Mouse (Mus musculus) left cerebral cortex, adult 18-20 months (tissue): Measurements from ENCODE around the gene Mrps15. TPM values are rescaled to one million over a fixed set of nuclear protein-coding genes. Genes with fewer than 3 reads are reported as not detected.

Experiments used
- DNase-seq, 2 experiments: peaks; one replicate each; pipeline ENCODE4 v3.0.0; 2021 to 2022; ENCODE audit warnings: low spot score in 2 of 2, mixed read lengths in 1 of 2
- long read RNA-seq, 2 experiments: library from polyadenylated mRNA; stranded (forward); transcript quantifications; one replicate each; pipeline ENCODE4 v2.0.0; 2021
- total RNA-seq, 2 experiments: library from RNA; stranded (reverse); gene quantifications; 2 replicates each; pipeline ENCODE4 v1.2.3; 2021

Mrps15 gene
- 10 to 100 TPM; 43.7 to 52.4 TPM for total RNA-seq
- long read RNA-seq, experiment 1, transcript Mrps15-201 (8 exons, 937 nt) = major isoform, 21 of 38 reads
- long read RNA-seq, experiment 1, partial matches to known transcripts = 3 of 38 reads
- long read RNA-seq, experiment 1, other reads (novel, unspliced or antisense) = 14 of 38 reads
- long read RNA-seq, experiment 2, transcript Mrps15-201 (8 exons, 937 nt) = major isoform, 30 of 42 reads
- long read RNA-seq, experiment 2, partial matches to known transcripts = 2 of 42 reads
- long read RNA-seq, experiment 2, other reads (novel, unspliced or antisense) = 10 of 42 reads

DNA sequence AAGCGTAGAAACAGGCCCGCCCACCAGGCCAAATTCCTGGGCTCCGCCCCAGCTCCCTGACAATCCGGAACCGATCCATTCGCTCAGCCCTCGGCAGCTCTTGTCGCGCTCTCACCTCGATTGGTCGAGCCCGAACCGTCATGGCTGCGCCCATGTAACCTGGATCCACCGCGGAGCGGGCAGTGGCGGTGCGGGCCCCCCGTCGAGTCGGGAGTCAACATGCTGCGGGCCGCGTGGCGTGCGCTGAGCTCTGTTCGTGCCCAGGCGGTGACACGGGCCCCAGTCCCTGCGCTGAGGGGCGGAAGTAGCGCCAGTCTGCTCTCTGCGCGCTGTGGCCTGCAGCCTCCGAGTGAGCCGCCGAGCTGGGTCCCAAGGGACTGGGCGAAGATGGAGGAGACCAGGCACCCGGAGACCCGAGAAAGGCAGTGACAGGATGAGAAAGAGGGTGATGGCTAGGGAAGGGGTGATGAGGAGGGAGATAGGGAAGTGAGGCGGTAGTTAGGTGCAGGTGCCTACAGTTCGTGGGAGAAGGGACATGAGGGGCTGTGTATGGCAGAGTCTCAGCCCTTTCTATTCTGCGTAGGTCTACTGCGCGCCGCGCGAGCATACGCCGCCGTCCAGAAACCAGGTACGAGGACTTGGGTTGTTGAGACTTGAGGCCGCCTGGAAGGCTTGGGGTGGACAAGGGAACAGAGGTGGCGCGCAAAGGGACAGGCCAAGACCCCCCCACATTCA is at the start of gene Mrps15:
TSS of gene Mrps15 (plus strand) at position 75 of the 735 bp plus-strand sequence.
- DNase-seq = peak; percentile 83 to 87

DNA sequence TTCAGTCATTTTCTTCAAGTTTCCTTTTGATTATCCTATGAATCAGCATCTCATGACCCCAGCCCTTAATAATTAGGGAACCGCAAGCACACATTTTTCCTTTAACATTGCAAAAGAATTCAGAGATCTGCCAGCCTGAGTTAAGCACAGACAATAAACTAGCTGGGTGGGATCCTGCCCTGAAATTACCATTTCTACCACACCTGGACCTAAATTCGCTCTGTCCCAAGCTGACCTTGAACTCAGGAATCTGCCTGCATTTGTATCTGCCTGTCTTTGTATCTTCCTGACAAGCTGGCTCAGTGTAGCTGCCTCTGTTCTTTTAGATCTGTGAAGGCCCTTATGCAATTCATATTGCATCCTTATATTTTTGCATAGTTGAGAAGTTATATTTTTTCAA is 48.9 kb upstream of the Mrps15 start:
- DNase-seq = no peak

DNA sequence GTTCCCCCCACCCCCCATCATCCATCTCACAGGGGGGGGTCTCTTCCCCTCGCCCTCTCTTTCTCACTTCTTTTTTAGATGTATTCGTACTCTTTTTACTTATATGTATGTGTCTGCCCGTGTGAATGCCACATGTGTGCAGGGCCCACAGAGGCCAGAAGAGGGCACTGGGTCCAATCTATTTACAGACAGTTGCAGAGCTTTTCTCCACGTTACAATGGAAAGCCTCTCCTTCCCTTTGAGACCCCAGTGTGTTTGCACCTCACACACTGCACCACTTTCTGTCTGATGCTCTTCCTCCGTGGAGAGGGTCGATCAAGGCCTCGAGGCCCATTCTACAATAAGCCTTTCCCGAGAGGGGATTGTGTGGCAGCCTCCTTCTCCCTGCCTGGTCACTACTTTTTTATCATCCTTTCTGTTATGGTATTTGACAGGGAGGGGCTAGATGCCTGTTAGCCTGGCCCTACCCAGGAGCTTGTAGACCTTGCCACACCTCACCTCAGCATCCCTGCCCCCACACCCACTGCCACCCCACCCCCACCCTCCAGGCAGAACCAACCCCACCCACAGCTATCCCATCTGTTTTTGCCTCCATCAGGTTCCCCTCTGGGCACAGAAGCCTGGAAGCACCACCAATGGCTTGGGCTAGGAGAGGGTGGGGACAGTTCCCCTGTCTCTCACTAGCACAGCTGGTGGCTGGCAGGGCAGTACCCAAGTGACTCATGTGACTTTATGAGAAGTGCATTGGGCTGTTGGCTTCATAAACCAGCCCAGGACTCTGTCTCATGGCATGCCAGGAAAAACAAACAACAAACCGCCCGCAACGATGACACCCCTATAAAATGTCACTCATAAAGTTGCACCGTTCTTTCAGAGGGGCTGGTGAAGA is 45.2 kb upstream of the Mrps15 start:
- no peak for DNase-seq

DNA sequence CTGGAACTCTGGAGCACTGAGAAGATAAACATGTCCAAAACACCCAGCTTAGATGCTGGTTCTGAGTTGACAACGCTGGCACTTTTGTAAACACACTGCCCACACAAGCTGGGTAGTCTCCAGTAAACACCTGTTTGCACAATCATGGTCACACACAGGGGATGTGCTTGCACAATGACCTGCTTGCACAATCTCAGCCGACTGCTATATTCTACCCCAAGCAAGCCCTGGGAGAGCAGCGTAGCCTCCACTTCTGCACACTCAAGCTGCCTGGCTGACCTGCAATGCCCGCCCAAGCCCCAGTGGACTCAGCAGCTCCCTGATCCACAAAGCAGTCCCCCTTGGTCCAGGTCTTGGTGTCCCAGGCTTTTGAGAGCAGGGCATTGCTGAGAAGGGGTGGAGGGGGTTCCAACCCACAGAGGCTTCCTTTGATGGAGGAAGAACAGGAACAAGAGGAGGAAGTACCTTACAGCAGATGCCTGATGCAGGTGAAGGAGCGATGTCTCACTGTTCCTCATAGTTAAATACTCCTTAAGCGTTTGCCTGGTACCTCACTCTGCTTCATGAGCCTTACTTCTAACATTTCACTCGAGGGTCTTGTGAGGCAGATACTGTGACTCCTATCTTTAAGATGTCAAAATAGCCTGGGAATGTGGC is 28.9 kb upstream of the Mrps15 start:
- DNase-seq = no peak

DNA sequence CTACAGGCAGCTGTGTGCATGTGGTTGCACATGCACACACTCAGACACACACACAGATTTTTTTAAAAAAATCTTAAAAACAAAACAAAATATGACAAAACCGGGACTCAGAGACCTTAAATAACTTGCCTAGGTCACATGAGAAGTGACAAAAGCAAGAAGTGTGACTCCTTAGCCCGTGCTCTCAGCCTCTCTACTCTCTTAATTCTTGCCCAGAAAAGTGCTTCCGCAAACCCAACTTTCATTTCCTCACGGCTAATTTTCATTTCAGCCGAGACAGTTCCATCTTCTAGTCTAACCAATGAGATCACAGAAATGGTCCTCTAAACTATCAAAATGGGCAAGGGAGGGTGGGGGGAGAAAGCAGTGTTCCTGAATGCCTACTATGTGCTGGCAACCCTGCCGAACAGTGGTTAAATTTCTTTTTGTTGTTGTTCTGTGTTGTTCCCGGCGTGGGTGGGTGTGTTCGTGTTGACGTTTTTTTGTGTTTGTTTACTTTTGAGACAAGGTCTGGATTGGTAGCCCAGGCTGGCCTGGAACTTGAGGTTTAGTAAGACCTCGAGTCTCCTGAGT is 27.7 kb upstream of the Mrps15 start:
- DNase-seq = no peak

DNA sequence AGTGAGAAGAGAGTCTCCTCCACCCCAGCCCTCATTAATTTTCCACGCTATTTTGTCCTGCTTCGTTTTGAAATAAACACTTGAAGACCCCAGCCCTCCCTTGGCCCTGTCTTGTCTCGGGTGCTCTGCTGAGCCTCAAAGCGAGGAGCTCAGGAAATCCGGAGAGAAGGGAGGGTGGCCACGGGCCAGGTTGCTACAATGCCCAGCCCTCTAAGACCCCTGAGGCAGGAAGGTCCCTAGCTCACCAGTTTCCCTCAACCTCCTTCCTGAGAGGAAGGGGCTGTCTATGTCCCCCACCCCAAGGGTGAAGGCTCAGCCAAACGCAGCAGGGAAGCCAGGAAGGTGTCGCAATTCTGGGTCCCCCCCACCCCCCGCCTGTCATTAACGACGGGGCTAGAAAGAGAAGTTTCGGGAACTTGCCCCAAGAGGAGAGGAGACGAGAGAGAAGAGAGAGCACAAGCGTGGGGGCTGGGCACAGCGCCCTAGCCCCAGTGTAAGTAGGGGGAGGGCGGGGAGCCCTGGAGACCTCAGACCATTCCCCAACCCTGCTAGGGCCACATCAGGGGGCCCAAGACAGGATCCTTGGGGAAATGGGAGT is 22.3 kb upstream of the Mrps15 start, which contains the start of gene Csf3r:
TSS of gene Csf3r (plus strand) at position 248 of the 598 bp plus-strand sequence.
- no peak for DNase-seq

DNA sequence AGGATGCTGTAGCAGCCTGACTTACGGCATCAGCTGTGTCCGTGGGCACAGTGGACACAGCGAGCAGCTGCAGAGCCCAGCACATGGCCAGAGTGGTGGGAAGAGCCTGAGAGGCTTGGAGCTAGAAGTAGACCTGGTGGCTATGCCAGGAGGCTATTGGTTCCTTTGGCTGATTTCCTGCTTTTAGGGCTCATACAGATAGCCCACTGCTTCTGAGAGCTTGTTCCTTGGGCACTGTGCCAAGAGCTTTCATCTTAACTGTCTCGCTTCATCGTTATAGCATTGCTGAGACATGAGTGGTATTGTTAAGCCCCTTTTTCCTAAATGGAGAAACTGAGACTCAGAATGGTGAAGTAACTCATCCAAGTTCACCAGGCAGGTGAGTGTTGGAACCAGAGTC is 20.9 kb upstream of the Mrps15 start:
- no peak for DNase-seq

DNA sequence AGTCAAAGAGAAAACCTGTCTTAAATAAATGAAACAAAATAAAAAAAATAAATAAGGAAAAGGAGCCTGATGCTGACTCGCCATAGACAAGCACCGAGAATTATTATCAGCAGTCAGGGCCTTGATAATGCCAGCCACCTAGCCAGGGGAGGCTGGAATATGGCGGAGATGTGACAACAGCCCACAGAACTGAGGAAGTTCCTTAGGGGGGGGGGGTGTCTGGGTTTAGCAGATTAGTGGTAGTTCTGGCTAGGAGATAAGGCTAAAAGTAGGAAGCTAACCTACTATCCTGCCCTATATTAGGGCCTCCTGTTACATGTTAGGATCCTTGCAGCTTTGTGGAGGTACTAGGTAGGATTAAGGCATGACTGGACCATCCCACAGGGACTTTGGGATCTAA is 18.7 kb upstream of the Mrps15 start:
- no peak for DNase-seq

DNA sequence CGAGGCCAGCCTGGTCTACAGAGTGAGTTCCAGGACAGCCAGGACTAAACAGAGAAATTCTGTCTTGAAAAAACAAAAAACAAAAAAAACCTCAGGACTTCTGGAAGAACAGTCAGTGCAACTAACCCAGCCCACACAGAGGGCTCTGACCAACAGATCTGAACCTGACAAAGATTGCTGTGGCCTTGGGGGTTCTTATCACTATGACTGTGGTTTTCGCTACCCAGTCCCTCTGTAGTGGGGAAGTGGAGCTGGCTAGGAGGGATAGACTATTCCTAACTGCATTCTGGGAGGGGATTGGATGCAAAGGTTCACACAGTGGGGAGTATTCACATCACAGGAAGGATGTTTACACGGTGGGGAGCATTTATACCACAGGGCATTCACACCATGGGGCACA is 17.7 kb upstream of the Mrps15 start:
- DNase-seq = no peak

DNA sequence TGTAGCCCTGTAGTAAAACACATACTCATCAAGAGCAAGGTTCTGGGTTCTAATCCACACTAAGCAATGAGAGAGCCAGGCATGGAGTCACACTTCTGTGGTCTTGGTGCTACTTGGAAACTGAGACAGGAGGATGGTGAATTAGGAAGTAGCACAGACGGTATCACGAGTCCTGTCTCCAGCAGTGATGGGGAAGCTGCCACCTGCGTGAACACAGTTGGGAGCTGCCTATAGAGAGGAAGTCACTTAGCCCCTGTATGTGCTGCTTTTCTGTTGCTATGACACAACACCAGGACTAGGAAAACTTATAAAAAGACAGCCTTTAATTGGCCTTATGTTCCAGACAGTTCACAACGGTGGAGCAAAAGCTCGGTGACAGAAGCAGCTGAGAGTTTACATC is 16.0 kb upstream of the Mrps15 start:
- no peak for DNase-seq

DNA sequence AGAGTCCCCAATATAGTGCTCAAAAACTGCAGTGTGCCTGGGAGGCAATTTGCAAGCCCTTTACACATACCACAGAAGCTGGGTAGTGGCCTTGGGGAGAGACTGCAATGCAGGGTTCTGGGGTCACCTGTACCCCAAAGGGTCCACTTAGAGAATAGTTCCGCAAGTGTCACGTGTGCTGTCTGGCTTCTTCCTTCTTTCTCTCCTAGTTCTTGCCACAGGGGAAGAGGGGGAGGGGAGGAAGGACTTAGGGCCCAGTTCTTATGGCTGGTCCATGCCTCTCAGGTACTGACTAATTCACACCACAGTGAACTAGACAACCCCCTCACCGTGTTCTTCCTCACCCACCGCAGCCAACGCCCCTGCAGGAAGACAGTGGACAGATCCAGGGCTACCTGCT is 11.3 kb upstream of the Mrps15 start:
- DNase-seq = no peak

DNA sequence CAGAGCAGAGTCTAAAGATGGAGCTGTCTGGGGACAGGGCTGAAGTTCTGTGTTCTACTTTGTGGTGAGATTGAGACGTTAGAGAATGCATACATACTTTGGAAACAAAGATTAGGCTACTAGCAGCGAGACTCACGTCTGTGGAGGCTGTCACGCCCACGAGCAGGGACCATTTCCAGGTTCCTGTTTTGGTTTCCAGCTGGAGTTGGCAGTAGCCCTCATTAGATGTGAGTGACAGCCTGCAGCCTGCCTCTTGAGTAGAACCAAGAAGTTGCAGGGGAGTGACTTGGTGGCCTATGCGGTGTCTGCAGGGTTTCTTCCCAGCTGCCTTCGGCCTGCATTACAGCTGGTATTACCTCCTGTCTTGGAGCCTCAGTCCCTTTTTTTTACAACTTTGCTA is 4.9 kb downstream of the Mrps15 start:
- DNase-seq = peak; percentile 59 to 75

DNA sequence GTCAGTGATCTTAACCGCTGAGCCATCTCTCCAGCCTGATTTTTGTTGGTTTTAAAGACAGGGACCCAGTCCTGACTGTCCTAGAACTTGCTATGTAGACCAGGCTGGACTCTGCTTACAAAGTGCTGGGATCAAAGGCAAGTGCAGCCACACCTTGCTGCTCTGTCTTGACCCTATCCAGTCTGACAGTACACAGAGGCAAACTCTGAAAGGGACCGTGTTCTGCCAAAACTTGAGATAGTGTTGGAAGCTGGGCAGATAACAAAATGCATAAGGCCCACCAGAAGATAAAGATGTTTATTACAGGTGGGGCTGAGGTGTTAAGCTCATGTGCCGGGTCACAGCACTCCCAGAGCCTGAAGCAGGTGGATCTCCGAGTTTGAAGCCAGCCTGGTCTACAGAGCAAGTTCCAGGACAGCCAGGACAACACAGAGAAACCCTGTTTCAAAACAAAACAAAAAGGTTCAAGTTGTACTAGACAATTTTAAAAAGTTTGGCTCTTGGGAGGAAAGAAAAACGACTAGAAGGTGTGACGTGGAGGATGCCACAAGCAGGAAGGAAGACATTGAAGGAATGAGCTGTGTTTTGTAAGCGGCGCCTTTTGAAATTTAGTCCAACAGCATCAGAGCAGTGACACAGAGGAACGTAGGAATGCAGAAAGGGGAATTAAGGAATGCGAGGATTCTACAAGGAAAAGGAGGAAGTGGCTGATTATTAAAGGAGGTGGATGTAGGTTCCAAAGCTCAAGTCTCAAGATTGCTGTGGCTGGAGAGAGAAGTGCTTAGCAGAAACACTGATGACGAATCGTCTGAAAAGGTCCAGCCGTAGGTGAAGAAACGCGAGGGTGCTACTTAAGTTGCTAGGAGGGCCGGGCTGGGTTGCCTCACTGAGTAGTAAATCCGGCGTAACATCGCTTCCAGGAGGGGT is 10.7 kb downstream of the Mrps15 start:
- DNase-seq = no peak

DNA sequence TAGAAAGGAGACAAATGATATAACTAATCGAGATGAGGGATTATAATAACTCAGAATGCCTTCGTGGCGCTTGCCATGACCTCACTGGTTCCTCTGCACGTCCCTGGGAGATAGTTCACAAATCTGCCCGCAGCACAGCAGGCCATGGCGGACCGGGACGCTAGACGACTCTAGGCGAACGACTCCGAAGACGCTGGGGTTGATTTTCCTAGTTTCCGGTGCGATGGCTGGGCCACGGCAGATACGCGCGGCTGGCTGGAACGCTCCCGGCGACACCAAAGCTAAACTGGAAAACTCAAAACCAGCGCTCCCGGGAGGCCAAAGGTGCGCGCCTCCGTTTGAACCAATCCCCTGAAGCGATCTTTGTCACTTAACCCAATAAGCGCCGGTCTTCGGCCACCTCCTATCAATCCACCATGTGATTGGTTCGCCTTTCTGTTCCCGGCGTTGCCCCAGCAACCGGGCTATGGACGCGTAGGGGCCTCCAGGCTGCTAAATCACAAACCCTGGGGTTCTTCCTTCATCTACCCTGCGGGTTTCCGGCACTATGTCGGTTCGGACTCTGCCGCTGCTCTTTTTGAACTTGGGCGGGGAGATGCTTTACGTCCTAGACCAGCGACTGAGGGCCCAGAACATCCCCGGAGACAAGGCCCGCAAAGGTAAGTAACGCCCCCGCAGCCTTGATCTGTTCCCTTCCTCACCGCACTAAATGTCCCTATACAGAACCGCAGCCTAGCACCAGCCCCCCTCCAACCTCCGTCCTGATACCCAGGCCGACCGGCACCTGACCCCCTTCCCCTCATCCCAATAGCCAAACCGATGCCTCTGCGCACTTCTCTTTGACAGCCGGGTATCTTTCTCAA is 11.6 kb downstream of the Mrps15 start, which contains the start of gene Oscp1:
TSS of gene Oscp1 (plus strand) at position 432 of the 863 bp plus-strand sequence.
- DNase-seq = peak; percentile 91 to 94

DNA sequence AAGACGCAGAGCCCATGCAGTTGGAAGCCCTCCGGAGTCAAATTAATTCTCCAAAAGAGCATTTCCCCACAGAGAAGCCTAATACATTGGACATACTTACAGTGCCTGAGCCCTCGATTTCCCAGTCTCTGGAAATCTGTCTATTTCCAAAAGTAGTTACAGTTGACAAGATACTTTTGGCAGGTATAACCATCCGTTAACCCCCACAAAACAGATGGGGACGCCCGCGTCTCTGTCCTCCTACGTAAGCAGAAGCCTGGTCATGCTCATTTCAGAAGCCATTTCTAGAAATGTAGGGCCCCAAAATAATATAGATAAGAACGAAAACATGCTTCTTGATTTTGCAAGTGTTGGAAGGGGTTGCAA is 12.3 kb downstream of the Mrps15 start:
- DNase-seq = peak; percentile 72 to 80

DNA sequence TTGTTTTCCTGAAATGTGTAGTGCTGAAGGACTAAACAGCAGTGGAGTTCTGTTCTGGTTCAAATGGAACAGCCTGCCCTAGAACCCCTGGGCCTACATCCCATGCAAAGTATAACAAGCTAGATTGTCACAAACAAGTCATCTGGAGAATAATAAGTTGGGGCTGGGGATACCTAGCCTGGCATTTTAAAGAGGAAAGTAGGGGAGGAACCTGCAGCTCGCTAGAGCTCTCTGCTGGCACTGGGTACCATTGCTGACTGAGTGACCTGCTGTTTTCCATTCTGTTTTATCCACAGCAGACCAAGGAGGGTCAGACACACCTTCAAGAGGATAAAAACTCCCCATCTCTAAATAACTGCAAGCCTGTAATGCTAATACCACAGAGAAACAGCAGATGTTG is 16.1 kb downstream of the Mrps15 start:
- DNase-seq = peak in 1 of 2 experiments; percentile 19

DNA sequence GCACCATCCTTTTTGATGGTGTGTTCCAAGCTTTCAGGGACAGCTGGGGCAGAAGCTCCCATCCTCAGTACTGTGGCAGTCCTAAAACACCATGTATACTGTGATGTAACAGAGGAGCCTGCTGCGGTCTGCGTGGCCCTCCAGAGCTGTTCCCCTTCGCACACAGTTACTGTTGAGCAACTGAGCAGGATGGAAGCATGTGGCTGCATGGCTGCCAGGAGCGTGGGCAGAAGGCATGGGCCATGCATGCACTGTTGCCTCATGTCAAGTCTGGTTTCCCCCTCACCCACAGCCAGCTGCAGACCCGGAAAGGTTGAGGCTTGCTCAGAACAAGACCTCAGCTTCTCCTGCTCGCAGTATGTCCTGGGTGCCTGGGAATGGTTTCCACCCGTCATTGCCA is 18.5 kb downstream of the Mrps15 start:
- no peak for DNase-seq

DNA sequence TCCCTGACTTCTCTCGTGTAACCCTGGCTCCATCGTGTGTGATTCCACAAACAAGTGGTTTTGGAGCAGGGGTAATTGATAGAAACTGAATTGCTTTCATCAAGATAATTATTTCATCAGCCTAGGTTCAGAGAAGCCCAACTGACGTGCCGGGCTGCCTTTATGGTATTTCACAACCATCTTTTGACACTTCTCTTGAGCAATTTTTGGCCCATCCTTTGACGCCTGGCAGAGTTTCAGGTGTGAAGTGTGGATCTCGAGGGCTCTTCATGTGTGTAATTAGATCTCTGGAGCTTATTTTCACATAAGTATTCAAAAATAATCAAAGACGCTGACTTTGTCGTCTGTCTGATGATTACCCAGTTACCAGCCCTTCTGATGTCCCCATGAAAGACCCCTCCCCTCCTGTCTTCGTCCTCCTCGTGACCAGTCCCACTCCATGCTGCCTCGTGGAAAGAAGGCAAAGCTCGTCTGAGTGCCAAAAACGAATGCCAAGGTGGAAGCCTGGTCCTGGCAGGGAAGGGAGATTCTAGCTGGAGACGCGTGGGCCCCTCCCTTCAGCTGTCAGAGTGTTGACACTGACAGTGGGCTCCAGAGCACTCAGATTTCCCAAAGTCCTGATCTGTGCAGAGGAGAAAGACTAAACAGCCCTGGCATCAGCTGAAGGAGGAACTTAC is 20.8 kb downstream of the Mrps15 start:
- DNase-seq = peak in 1 of 2 experiments; percentile 31
